21 mouse cellular contexts compared by ENCODE assay signal in genomic region chr1:90981346-90981745, GRCm38 (mm10). TPM values are rescaled to one million over a fixed set of nuclear protein-coding genes. Genes with fewer than 3 reads are reported as not detected.
DNase-seq lines count a peak whose midpoint lies in the region; ATAC-seq and TF ChIP-seq lines count a peak whose summit lies in the region.
"Had no signal": no experiment of that assay in that cellular context is flagged by ENCODE, and none has a peak within 500 bp of the region (broad histone marks: within the 10 kb centered on the region; RNA-seq: fewer than 3 reads in every experiment).

No protein-coding gene starts in this region.

- no peak for ATAC-seq in kidney, embryonic 16.5 days (ENCODE audit: low FRiP score, low TSS enrichment)
- ATAC-seq in stomach, embryonic 15.5 days (ENCODE audit: insufficient read depth, low FRiP score, low read depth) = no peak
- ATAC-seq in stomach, postnatal 0 days (ENCODE audit: low FRiP score, low TSS enrichment) = no peak
- ATAC-seq: forebrain, embryonic 14.5 days; inflammation-experienced regulatory T-cells, adult 6 months had no signal

- intact Hi-C loops in gastrocnemius, adult 2 months (cut with DNase I) = loop anchor here (5.0 kb wide), 1 partner anchor 36 kb away; no protein-coding TSS in a partner anchor

- no peak for TF ChIP-seq CTCF in gastrocnemius, adult 2 months (IDR thresholded peaks at IDR 0.05)
- TF ChIP-seq CTCF in kidney, adult 2 months (conservative IDR thresholded peaks at IDR 0.05; ENCODE audit: insufficient read depth, insufficient read length, low read depth, low read length) = no peak
- no peak for TF ChIP-seq CTCF in stomach, postnatal 0 days (IDR thresholded peaks at IDR 0.05; ENCODE audit: low read depth)

- H3K9me3 ChIP-seq in kidney, embryonic 16.5 days (ENCODE audit: low read length) = no peaks in the 10 kb centered on the region
- H3K9me3 ChIP-seq in stomach, embryonic 15.5 days = no peaks in the 10 kb centered on the region
- no peaks in the 10 kb centered on the region for H3K9me3 ChIP-seq in stomach, postnatal 0 days (ENCODE audit: control insufficient read depth, low read length)

- H3K9ac ChIP-seq in kidney, embryonic 16.5 days (replicated peaks; ENCODE audit: low read length) = no peak overlapping the region
- H3K9ac ChIP-seq in stomach, embryonic 15.5 days = no peak overlapping the region
- H3K9ac ChIP-seq in stomach, postnatal 0 days (ENCODE audit: low read length) = no peak overlapping the region

- no peak overlapping the region for H3K4me2 ChIP-seq in kidney, embryonic 16.5 days (replicated peaks; ENCODE audit: low read depth, low read length)
- no peak overlapping the region for H3K4me2 ChIP-seq in stomach, embryonic 15.5 days
- H3K4me2 ChIP-seq in stomach, postnatal 0 days (replicated peaks; ENCODE audit: low read depth) = no peak overlapping the region
- H3K4me2 ChIP-seq: liver, embryonic 11.5 days had no signal

- peaks cover 3% of the 10 kb centered on the region; the same call in 1 of the 2 replicates for H3K4me1 ChIP-seq in kidney, adult 2 months (ENCODE audit: control insufficient read depth, insufficient read depth, low read length)
- no peaks in the 10 kb centered on the region for H3K4me1 ChIP-seq in kidney, embryonic 16.5 days (ENCODE audit: insufficient read depth, low read length)
- H3K4me1 ChIP-seq in stomach, embryonic 15.5 days = 0 out of 2 replicates have a peak, but pooled peaks cover 5% of the 10 kb centered on the region
- H3K4me1 ChIP-seq in stomach, postnatal 0 days (replicated peaks; ENCODE audit: control insufficient read depth, insufficient read depth) = no peaks in the 10 kb centered on the region

- no peaks in the 10 kb centered on the region for H3K36me3 ChIP-seq in kidney, adult 2 months (ENCODE audit: control insufficient read depth, insufficient read depth, low read length)
- no peaks in the 10 kb centered on the region for H3K36me3 ChIP-seq in kidney, embryonic 16.5 days (ENCODE audit: insufficient read depth, low read length)
- H3K36me3 ChIP-seq in stomach, embryonic 15.5 days = no peaks in the 10 kb centered on the region
- no peaks in the 10 kb centered on the region for H3K36me3 ChIP-seq in stomach, postnatal 0 days (ENCODE audit: control insufficient read depth, insufficient read depth, low read length)

- H3K27ac ChIP-seq in gastrocnemius, adult 2 months = peak overlapping the region; percentile 71
- H3K27ac ChIP-seq in kidney, adult 2 months (ENCODE audit: insufficient read depth, low read depth, low read length) = no peak overlapping the region
- no peak overlapping the region for H3K27ac ChIP-seq in kidney, embryonic 16.5 days (ENCODE audit: low read length)
- H3K27ac ChIP-seq in stomach, embryonic 15.5 days = peak overlapping the region; percentile 65
- H3K27ac ChIP-seq in stomach, postnatal 0 days (replicated peaks) = no peak overlapping the region; the same call in 1 of the 2 replicates

- no peak overlapping the region for H3K4me3 ChIP-seq in gastrocnemius, adult 2 months
- H3K4me3 ChIP-seq in kidney, adult 2 months (ENCODE audit: insufficient read depth, low read depth, low read length) = no peak overlapping the region
- H3K4me3 ChIP-seq in kidney, embryonic 16.5 days (ENCODE audit: low read length) = no peak overlapping the region
- H3K4me3 ChIP-seq in stomach, embryonic 15.5 days (replicated peaks) = no peak overlapping the region
- no peak overlapping the region for H3K4me3 ChIP-seq in stomach, postnatal 0 days (ENCODE audit: low read depth, low read length)

- WGBS in kidney, adult 2 months = 58% methylated on average over 3 of the region's 3 CpGs
- 69% methylated on average over 3 of the region's 3 CpGs for WGBS in kidney, embryonic 16.5 days
- WGBS in stomach, embryonic 15.5 days = 67% methylated on average over 3 of the region's 3 CpGs
- 49% methylated on average over 3 of the region's 3 CpGs for WGBS in stomach, postnatal 0 days

- TF ChIP-seq POLR2A in kidney, adult 2 months (IDR thresholded peaks at IDR 0.05; ENCODE audit: low read depth, low read length) = no peak

- no peak for TF ChIP-seq EP300 in stomach, postnatal 0 days (optimal IDR thresholded peaks at IDR 0.05)

- H3K27me3 ChIP-seq in kidney, adult 2 months (replicated peaks; ENCODE audit: control insufficient read depth, insufficient read depth, low read length) = no peaks in the 10 kb centered on the region
- no peaks in the 10 kb centered on the region for H3K27me3 ChIP-seq in kidney, embryonic 16.5 days (ENCODE audit: insufficient read depth, low read length)
- H3K27me3 ChIP-seq in stomach, embryonic 15.5 days (replicated peaks) = no peaks in the 10 kb centered on the region
- H3K27me3 ChIP-seq in stomach, postnatal 0 days (ENCODE audit: control insufficient read depth, insufficient read depth, low read length) = no peaks in the 10 kb centered on the region

- no peak for DNase-seq in gastrocnemius, adult 2 months
- no peak for DNase-seq in gastrocnemius, postnatal 10 days
- DNase-seq in kidney, adult 2 months = peak; percentile 43
- no peak for DNase-seq in stomach, postnatal 0 days (ENCODE audit: low spot score)
- no peak for DNase-seq in Muller cell, postnatal 12 days (ENCODE audit: inconsistent ontology term)
- DNase-seq: adrenal gland, adult 2 months; cerebellum, adult 8-10 months had no signal

RNA-seq across cellular contexts. Expression of gene Rab17, which starts 11.9 kb away (rescaled TPM):
- total RNA-seq in gastrocnemius, adult 2 months (2021) = not detected
- total RNA-seq in gastrocnemius, postnatal 10 days (2021) = not detected
- 34.4 and 35.9 TPM in 2 replicates for polyA plus RNA-seq in kidney, adult 2 months (2012; rRNA removed)
- 10.8 and 12.0 TPM in 2 replicates for polyA plus RNA-seq in kidney, embryonic 16.5 days (2015; fragmentation: Nextera tagmentation; extraction: Ambion mirVana)
- 9.5 and 14.2 TPM in 2 replicates for polyA plus RNA-seq in stomach, embryonic 15.5 days (2015; fragmentation: Nextera tagmentation; extraction: Ambion mirVana)
- polyA plus RNA-seq in stomach, postnatal 0 days (2015; fragmentation: Nextera tagmentation; extraction: Ambion mirVana) = 4.6 and 5.7 TPM in 2 replicates
- total RNA-seq: neutrophil, adult 5-6 weeks had no signal
- polyA plus RNA-seq: hindbrain, embryonic 11.5 days; inflammation-experienced regulatory T-cells, adult 6 months had no signal

RNA-seq across cellular contexts. Expression of gene Lrrfip1, which starts 17.2 kb away (rescaled TPM):
- 100 to 1,000 TPM; 131 to 149 TPM for total RNA-seq in gastrocnemius, adult 2 months (2021)
- 100 to 1,000 TPM; 247 to 265 TPM for total RNA-seq in gastrocnemius, postnatal 10 days (2021)
- 9.4 and 11.4 TPM in 2 replicates for polyA plus RNA-seq in kidney, adult 2 months (2012; rRNA removed)
- polyA plus RNA-seq in kidney, embryonic 16.5 days (2015; fragmentation: Nextera tagmentation; extraction: Ambion mirVana) = 45.9 and 50.8 TPM in 2 replicates
- polyA plus RNA-seq in stomach, embryonic 15.5 days (2015; fragmentation: Nextera tagmentation; extraction: Ambion mirVana) = 64.9 and 65.4 TPM in 2 replicates
- 69.4 and 79.0 TPM in 2 replicates for polyA plus RNA-seq in stomach, postnatal 0 days (2015; fragmentation: Nextera tagmentation; extraction: Ambion mirVana)

RNA-seq across cellular contexts. Expression of gene Prlh, which starts 28.4 kb away (rescaled TPM):
- total RNA-seq in gastrocnemius, adult 2 months (2021) = not detected
- total RNA-seq in gastrocnemius, postnatal 10 days (2021) = not detected
- polyA plus RNA-seq in kidney, adult 2 months (2012; rRNA removed) = not detected in 2 replicates
- polyA plus RNA-seq in kidney, embryonic 16.5 days (2015; fragmentation: Nextera tagmentation; extraction: Ambion mirVana) = not detected in 2 replicates
- not detected in 2 replicates for polyA plus RNA-seq in stomach, embryonic 15.5 days (2015; fragmentation: Nextera tagmentation; extraction: Ambion mirVana)
- not detected in 2 replicates for polyA plus RNA-seq in stomach, postnatal 0 days (2015; fragmentation: Nextera tagmentation; extraction: Ambion mirVana)
- total RNA-seq: adrenal gland, adult 2 months; ES-E14; gastrocnemius, postnatal 4 days; layer of hippocampus, postnatal 10 days; left cerebral cortex, postnatal 25 days; neutrophil, adult 5-6 weeks had no signal
- polyA plus RNA-seq: adrenal gland, adult 2 months; forebrain, embryonic 14.5 days; hindbrain, embryonic 11.5 days; inflammation-experienced regulatory T-cells, adult 6 months; kidney, embryonic 14.5 days; liver, embryonic 11.5 days; lung, postnatal 0 days; small intestine, adult 2 months had no signal

Comparison
In these comparisons a context has a peak if more than half of its experiments do, and no peak if none do; other contexts are left out.
1. H3K27ac ChIP-seq: peak in gastrocnemius, adult 2 months (single experiment) and stomach, embryonic 15.5 days (single experiment); none in kidney, adult 2 months (single experiment), kidney, embryonic 16.5 days (single experiment) and stomach, postnatal 0 days (single experiment).